Comparison of ENCODE assay signal across 8 mouse cellular contexts in the genomic region with DNA sequence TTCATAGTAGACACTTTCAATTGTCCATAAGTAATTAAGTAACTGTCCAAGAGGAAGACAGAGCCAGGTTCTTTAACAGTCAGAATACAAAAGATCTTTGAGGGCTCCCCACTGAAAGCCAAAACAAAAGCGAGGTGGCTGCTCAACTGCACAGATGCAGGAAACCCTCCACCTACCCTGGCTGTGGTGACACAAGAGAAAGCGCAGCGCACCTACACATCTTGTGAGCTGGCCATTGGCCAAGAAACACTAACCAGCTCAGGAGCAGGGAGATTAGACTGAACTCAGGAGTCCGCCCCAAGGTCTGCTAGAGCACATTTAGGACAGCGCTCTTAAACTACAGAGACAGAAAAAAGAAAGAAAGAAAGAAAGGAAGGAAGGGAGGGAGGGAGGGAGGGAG.
DNase-seq lines count a peak whose midpoint lies in the region; ATAC-seq lines count a peak whose summit lies in the region.

No protein-coding gene starts in this region.

- WGBS in heart, embryonic 12.5 days = 15% methylated on average over 5 of the region's 5 CpGs
- 17% methylated on average over 5 of the region's 5 CpGs for WGBS in limb, embryonic 13.5 days
- 44% methylated on average over 5 of the region's 5 CpGs for WGBS in midbrain, embryonic 13.5 days

- H3K4me3 ChIP-seq in heart, embryonic 12.5 days = no peak overlapping the region
- H3K4me3 ChIP-seq in limb, embryonic 13.5 days = no peak overlapping the region
- no peak overlapping the region for H3K4me3 ChIP-seq in midbrain, embryonic 13.5 days (replicated peaks)

- ATAC-seq in heart, embryonic 12.5 days (ENCODE audit: insufficient number of reproducible peaks, low FRiP score) = peak; percentile 81
- ATAC-seq in limb, embryonic 13.5 days (ENCODE audit: low FRiP score, low read depth) = no peak
- no peak for ATAC-seq in midbrain, embryonic 13.5 days

- no peaks in the 10 kb centered on the region for H3K36me3 ChIP-seq in heart, embryonic 12.5 days
- no peaks in the 10 kb centered on the region for H3K36me3 ChIP-seq in limb, embryonic 13.5 days
- H3K36me3 ChIP-seq in midbrain, embryonic 13.5 days = no peaks in the 10 kb centered on the region

- H3K9ac ChIP-seq in heart, embryonic 12.5 days = no peak overlapping the region
- H3K9ac ChIP-seq in limb, embryonic 13.5 days = no peak overlapping the region
- H3K9ac ChIP-seq in midbrain, embryonic 13.5 days (replicated peaks) = no peak overlapping the region

- no peaks in the 10 kb centered on the region for H3K27me3 ChIP-seq in heart, embryonic 12.5 days (replicated peaks)
- no peaks in the 10 kb centered on the region for H3K27me3 ChIP-seq in limb, embryonic 13.5 days
- no peaks in the 10 kb centered on the region for H3K27me3 ChIP-seq in midbrain, embryonic 13.5 days

- DNase-seq in testis, postnatal 10 days (ENCODE audit: low spot score) = peak; percentile 50
- no peak for DNase-seq in testis, postnatal 14 days (ENCODE audit: low spot score)
- DNase-seq in thymus, postnatal 4 days = peak; percentile 43
- DNase-seq in neural tube, embryonic 10.5 days (ENCODE audit: extremely low spot score, low spot score) = no peak
- DNase-seq in left cerebral cortex, adult 11 months (ENCODE audit: low spot score) = no peak

- H3K4me1 ChIP-seq in heart, embryonic 12.5 days (replicated peaks) = peaks cover 45% of the 10 kb centered on the region
- peaks cover 37% of the 10 kb centered on the region for H3K4me1 ChIP-seq in limb, embryonic 13.5 days
- peaks cover 12% of the 10 kb centered on the region for H3K4me1 ChIP-seq in midbrain, embryonic 13.5 days (replicated peaks)

- H3K9me3 ChIP-seq in heart, embryonic 12.5 days (replicated peaks) = no peaks in the 10 kb centered on the region
- H3K9me3 ChIP-seq in limb, embryonic 13.5 days = no peaks in the 10 kb centered on the region
- H3K9me3 ChIP-seq in midbrain, embryonic 13.5 days = no peaks in the 10 kb centered on the region

- H3K27ac ChIP-seq in heart, embryonic 12.5 days (ENCODE audit: poor library complexity, severe bottlenecking) = peak overlapping the region; percentile 90
- H3K27ac ChIP-seq in limb, embryonic 13.5 days = no peak overlapping the region
- no peak overlapping the region for H3K27ac ChIP-seq in midbrain, embryonic 13.5 days

- peak overlapping the region; percentile 32 for H3K4me2 ChIP-seq in heart, embryonic 12.5 days
- 0 out of 2 replicates have a peak overlapping the region, but pooled peaks have one; percentile 4 for H3K4me2 ChIP-seq in limb, embryonic 13.5 days (replicated peaks)
- H3K4me2 ChIP-seq in midbrain, embryonic 13.5 days (replicated peaks) = no peak overlapping the region

Comparison
In these comparisons a context has a peak if more than half of its experiments do, and no peak if none do; other contexts are left out.
1. DNase-seq: peak in testis, postnatal 10 days (single experiment) and thymus, postnatal 4 days (single experiment); none in testis, postnatal 14 days (single experiment), neural tube, embryonic 10.5 days (single experiment) and left cerebral cortex, adult 11 months (single experiment).